Mouse (Mus musculus) megakaryocyte, embryonic 14.5 days (primary cell): ENCODE measurements around the gene Mogat2.

Experiments
- FLI1 ChIP-seq: IDR thresholded peaks from 2 replicates; pipeline ENCODE4 v1.6.1; 2012; ENCODE audit warnings: low read length, inconsistent platforms, mixed read lengths
- GATA1 ChIP-seq: IDR thresholded peaks from 3 replicates; pipeline ENCODE4 v1.6.1; 2012; ENCODE audit warnings: mixed read lengths, low read length, inconsistent platforms, borderline replicate concordance

DNA sequence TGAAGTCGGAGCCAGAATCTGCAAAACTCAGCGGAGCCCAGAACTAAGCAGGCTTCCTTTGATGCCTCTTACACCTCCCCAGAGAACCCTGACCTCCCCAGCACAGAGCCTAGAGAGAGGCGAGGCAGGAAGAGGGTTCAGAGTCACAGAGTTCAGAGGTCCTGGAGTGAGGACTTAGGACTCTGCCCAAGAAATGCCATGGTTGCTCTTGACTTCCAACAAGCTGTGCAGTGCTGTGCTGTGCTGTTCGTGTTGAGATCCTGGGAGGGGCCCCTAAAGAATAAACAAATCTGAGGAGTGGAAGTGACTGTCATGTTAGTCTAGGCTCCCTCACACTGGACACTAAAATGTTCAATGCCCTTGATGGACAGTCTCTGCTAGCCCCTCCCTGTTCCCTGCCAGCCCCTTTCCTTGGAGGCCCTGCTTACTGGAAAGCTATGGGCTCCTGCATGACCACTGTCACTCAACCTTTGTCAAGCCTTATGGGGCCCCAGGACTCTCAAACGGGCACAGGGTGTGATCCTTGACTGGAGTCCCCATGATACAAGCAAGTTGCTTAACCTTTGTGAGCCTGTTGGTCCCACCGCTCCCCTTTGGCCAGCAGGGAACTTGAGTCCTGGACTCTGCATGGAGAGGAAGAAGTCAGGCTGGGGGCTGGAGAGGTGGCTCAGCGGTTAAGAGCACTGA lies 8.2 kb downstream of the Mogat2 start:
- no peak for TF ChIP-seq FLI1
- TF ChIP-seq GATA1 = no peak
